Mouse (Mus musculus) induced T-regulatory cell, adult 2 months (primary cell): Measurements from ENCODE around the gene Samhd1.

Experiments used
- DNase-seq: peaks from one replicate; pipeline ENCODE4 v3.0.0-alpha.2; 2012; ENCODE audit warnings: low read depth

Samhd1 gene

GRCm38 (mm10) chr2:157099532-157100318 lies 35.3 kb downstream of the Samhd1 start:
- no peak for DNase-seq

DNA sequence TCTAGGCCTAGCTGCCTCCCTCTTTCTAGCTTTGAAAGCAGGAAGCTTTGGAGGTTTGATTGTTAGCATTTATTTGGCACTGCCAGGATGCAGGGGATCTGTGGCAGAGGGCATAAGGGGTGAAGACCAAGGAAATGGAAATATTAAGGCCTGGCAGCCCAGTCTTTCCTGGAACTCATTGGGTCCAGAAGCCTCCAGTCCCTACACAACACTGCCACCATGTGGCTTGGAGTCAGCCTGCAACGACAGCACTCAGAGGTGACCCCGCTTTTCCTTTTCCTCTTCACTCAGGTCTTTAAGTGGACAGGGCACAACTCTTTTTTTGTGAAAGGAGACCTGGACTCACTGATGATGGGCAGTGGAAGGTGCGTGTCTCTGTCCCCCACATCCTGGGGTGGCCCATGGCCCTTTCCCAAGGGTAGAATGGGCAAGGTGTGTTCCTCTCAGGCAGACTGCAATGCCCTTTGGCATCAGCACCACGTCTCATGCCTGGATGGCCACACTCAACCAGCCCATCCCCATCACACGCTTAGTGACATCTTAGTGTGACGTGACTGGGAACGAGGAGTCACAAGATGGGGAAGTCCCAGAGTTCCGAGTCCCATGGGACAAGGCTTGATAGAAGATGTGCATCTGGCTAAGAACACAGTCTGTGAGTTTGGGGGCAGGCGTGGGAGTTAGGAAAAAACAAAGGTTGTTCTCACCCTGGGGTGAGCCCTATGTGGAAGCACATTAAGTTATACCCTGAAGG lies 39.9 kb downstream of the Samhd1 start:
- DNase-seq, result peak; percentile 58

DNA sequence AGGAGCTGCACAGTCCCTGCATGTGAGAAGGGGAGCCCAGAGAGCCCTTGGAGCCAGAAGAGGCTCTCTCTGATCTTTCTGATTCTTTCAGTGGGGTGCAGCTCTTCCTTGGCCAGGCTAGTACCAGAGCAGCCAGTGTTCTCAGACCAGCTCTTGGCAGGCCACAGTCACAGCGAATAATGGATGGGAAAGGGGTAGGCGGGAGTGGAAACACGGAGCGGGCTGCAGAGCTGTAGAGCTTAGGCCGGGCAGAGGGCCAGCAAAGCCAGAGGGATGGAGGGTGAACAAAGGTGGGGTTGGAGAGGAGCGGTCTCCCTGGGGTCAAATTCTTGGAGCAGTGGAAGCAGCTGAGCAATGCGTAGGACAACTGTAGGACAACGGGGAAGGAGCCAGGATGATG lies 43.0 kb downstream of the Samhd1 start:
- no peak for DNase-seq

GRCm38 (mm10) chr2:157087536-157088317 lies 47.3 kb downstream of the Samhd1 start:
- DNase-seq, result no peak

DNA sequence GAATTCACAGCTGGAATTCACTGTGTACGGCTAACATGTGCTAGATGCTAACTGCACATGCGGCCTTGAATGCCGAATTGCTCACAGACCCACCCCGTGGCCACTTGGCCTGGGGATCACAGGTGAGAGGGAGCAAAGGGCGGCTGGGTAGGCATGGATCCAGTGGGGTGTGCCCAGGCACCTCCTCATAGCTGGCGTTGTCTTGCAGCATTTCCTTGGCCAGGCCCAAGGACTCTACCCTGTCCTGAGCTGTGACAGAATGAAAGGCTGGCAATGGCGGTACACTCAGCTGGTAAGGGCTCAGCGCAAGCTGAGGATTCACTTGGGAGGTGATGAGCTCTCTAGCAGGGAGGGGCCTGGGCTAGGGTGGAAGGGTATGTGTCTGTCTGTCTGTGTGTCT lies 48.3 kb downstream of the Samhd1 start, which contains the start of gene Tldc2:
Gene Tldc2 (plus strand): TSS at position 260 of the 400 bp plus-strand sequence.
- DNase-seq, result no peak

DNA sequence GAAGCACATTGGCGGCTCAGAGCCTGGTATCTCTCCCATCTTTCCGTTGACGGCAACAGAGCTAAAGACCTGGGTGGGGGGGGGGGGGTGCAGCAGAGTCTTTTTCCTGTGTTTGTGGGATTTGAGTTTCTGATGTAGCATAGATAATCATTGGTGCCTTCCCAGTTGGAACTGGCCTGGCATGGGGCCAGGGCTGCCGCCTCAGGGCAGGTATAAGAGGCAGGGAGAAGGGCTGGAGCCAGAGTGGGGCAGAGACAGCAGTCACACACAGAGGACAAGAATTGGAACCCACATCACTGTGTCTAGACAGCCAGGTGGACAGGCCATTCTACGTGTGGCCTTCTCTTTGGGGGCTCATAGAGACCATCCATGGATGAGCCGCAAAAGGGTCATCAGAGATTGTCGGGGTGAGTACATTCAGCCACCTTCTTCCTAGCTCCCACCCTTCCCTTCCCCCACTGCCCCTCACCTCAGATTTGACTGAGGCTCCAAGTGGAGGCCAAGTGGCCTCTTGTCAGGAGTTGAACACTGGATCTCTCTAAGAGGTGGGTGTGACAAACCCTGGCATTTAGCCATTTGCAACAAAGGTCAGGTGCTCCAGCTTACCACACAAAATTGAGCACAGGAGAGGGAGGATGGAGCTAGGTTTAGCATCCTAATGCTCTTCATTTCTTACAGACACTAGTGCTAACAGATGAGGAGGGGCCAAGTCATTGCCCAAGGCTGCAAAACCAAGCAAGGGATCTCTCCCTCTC lies 50.1 kb downstream of the Samhd1 start:
- DNase-seq, result no peak

DNA sequence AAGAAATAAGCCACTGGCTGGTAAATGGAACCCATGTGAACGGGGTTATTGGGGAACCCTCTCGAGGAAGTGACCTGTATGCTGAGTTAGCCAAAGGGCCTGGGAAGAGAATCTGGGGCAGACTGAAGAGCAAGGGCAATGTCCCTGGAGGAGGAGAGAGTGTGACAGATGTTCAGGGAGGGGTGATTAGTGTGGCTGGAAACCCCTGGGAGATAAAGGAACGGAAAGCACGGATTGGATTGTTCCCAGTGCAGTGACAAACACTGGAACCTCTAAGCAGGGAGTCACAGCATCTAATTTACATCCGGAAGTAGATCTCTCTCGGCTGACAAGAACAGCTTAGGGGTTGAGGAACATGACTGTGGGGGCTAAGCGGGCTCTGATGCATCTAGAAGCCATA lies 53.1 kb downstream of the Samhd1 start:
- DNase-seq, result no peak

GRCm38 (mm10) chr2:157081331-157081730 lies 53.7 kb downstream of the Samhd1 start:
- no peak for DNase-seq

DNA sequence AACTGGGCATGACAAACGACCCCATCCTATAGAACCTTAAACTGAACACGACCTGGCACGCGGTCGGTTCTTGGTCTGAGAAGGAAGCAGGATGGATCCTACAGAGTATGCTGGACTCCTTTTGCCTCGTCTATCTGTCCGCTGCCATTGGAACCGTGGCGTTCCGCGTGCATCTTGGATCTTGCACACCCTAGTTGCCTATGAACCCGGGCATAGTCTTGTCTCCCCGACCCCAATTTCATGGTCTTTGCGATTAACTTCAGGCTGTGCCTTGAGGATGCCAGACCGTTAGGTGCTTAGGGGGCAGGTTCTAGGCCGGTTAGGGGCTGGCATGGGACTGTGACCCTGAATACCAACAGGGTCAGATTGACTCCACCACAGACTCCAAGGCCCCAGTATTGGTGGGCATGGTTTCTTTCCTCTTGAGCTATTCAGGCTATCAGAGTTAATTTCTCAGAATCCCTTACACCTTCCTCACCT lies 55.3 kb downstream of the Samhd1 start:
- no peak for DNase-seq

GRCm38 (mm10) chr2:157078793-157079700 lies 56.0 kb downstream of the Samhd1 start, which contains the start of gene Soga1:
Gene Soga1, minus strand, starts transcription at chr2:157079254.
- DNase-seq, result no peak

DNA sequence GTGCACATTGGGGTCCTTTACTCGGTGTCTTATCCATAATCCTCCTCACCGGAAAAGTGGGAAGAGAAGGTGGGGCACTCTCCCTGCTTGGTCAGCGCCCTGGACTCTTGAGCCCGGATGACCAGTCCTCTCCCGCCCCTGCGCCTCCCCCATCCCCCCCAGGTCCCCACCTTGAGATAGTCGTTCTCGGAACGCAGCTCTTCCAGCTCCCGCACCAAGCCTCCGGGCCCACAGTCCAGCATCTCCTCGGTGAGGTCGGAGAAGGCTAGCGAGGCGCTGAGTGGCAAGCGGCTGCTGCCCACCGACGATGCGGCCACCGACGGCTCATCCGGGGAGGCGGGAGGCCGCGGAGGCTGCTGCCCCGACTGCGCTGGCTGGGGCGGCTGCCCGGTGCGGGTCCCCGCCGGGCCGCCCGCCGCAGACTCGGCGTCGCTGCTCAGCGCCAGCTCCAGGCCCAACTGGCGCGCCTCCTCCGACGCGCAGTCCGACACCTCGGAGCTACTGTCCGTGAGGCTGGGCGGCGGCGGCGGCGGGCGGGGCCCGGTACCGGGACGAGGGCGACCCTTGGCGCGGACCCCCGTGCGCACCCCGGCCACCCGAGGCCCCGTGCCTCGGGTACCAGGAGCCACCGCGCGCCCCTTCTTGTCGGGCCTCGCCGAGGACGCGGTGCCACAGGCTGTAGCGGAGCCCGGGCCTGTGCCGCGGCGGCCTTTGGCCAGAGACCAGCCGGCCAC lies 56.8 kb downstream of the Samhd1 start:
- no peak for DNase-seq

DNA sequence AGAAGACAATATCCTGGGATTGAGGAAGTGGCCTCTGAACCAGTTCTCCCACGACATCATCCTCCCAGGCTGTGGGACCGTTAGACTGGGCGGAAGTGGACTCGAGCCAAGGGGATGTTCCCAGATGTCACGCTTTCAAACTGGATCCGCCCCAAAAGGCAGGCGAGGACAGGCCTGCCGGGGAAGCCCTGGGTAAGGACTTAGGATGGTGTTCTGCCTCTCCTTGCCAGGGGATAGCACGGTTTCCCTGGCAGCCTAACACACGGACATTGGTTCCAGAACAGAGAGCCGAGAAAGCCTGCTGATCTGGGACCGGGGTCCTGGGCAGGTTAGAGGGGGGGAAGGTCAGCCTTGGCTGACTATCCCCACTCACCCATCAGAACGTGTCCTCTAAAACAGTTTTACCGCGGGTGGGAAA lies 57.4 kb downstream of the Samhd1 start:
- DNase-seq, result no peak

GRCm38 (mm10) chr2:157077160-157077559 lies 57.9 kb downstream of the Samhd1 start:
- DNase-seq, result no peak

GRCm38 (mm10) chr2:157076585-157076984 lies 58.5 kb downstream of the Samhd1 start:
- DNase-seq, result no peak

- DNase-seq, result no peak
Observed at GRCm38 (mm10) chr2:157075685-157076084, 59.4 kb downstream of the Samhd1 start.

DNA sequence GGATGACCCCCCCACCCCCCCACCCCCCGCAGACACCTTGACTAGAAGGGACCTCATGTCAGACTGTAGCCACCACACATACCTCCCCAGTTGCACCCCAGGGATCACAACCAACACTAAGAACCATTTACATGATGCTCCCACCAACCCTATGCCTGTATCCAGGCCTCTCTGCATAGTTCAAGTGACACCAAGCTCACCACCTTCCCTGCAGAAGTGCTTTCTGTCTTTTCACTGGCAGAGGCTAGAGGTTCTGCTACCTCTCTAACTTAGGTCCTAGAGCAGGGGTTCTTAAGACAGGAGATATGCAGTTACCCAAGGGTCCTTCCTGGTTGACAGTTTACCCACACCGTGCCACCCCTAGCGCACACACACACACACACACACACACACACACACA lies 59.8 kb downstream of the Samhd1 start:
- no peak for DNase-seq

- no peak for DNase-seq
Observed at GRCm38 (mm10) chr2:157074772-157075171, 60.3 kb downstream of the Samhd1 start.

GRCm38 (mm10) chr2:157074186-157074724 lies 60.8 kb downstream of the Samhd1 start:
- no peak for DNase-seq

DNA sequence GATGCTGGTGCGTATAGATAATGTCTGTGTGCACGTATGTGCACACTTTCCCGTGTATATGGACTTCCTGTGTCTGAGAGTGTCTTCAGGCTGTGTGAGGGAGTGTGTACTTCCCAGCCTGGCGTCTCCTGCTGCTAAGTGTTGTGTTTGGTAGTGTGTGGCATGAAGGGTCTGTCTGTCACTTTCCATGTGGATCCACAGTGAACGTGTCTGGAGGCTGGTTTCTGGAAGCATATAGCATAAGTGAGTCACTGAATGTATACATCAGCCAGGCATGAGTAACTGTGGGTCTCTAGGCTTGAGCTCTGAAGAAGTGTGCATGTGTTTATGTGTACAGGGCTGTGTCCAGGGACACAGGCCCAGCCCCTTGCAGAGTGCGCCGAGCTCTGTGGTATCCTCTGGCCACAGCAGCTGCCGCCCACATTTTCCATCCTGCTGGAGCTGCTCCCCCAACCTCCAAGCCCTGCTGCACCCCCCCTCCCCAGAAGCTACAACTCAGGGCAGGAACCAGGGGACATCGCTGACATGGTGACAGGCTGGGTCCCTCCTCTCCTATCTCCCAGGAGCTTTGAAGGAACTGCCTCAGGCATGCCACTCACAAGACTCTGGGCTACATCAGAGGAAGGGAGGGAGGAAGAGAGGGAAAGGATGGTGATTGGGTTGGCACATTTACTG lies 61.5 kb downstream of the Samhd1 start:
- no peak for DNase-seq
